Mouse (Mus musculus) frontal cortex, adult (tissue): ENCODE measurements at regions not wholly inside any gene's neighbourhood (a gene's known extent, or its start where the extent isn't known, plus 50 kb on each side); places are given as distances from the start of the nearest gene placed in this dataset.

Source experiments
- ATAC-seq: cut with Nextera tagmentation; 2 replicates; pipeline ENCODE4 v1.9.2; 2017; ENCODE audit warnings: mild to moderate bottlenecking, moderate library complexity, mixed read lengths; ENCODE audit not compliant: low TSS enrichment

DNA sequence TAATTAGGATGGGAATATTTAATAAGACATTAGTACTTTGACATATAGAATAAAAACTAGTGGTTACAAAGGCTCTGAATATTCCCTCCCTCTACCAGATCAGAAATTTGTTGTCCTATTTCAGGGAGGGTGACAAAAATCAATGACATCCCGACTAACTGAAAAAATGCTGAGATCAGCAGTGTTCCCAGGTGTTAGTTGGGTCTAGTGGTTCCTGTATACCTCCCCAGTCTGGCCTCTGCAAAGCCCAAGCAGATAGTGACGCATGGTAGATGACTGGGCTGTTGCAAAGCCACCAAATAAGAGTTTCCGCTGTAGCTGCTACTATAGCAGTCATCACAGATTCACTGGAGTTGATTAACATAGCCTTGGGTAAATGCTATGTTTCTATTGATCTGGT is 59.9 kb upstream of the Gm4791 start:
- ATAC-seq: no peak

GRCm38 (mm10) chr9:46925641-46926040 is 72.9 kb upstream of the Gm4791 start:
- ATAC-seq: no peak

DNA sequence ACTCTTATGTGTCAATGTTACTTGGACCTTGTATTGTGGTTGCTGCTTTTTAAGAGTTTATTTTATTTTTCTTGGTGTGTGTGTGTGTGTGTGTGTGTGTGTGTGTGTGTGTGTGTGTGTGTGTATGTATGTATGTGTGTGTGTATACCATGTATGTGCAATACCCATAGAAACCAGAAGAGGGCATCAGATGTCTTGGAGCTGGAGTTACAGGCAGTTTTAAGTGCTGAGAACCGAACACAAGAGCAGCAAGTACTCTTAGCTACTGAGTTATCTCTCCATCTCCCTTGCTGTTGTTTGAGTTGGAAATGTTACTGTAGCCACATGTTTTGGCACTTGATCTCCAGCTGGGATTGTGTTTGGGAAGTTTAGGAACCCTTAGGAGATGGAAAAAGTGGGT is 78.5 kb upstream of the Gm4791 start:
- no peak for ATAC-seq

DNA sequence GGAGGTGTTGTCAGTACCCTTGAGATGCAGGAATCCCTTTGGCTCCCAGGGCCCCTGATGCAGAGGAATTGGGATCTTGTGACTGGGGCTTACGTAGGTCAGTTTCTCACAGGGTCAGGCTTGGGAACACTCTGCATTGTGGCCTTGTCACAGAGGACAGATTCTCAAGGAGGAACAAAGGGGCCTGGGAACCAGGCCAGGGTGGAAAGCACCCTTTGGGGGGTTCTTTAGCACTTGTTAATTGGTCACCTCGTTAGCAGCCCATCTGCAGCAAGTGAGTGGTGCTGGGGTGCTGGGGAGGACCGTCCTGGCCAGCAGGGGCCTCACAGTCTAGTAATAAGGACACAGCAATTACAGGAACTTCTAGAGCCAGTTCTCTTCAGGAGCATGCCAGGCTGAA is 85.3 kb upstream of the Gm4791 start:
- ATAC-seq: peak; percentile 78

DNA sequence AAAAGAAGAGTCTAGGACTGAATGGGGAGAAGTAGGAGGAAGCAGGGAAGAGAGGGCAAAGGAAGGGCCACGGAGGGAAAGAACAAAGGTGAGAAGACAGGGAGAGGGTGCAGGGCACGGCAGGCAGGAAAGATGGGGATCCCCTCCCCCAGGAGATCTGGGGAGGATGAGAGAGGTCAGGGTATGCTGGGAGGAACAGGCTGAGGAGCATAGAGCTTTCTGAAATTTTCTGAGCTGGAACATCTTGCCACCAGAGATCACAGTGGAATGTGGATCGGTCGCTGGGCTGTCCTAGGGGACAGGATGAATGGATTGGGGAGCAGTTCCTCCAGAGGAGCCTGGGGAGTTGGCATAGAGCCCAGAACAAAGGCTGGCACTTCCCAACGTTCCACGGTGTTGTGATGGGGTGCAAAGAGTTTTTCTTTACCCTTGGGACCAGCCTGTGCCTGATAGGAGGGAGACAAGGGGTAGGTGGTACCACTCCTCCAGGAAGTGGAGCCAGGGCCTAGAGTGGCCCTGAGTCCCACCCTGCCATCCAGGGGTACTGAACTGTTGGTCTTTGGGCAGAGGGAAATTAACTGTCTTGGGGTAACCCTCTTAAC is 89.0 kb upstream of the Gm4791 start:
- peak; percentile 42; the same call in 1 of the 2 replicates for ATAC-seq

DNA sequence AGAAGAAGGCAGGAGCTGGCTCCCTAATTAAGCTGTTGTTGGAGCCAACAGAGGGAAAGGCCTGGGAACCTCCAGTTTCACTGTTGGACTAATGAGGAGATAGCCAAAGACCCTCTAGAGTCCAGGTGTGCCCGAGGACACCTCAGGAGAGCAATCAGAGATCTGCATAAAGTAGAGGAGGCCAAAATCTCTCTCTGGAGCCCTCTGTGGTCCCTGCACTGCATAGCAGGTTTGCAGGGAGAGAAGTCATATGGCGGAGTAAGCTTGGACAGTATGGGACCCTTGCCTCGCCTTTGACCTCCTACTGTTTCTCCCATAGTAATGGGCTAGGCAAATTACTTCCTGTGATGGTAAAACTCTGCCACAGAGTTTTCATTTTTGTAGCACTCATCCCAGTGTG is 93.5 kb upstream of the Gm4791 start:
- no peak for ATAC-seq

DNA sequence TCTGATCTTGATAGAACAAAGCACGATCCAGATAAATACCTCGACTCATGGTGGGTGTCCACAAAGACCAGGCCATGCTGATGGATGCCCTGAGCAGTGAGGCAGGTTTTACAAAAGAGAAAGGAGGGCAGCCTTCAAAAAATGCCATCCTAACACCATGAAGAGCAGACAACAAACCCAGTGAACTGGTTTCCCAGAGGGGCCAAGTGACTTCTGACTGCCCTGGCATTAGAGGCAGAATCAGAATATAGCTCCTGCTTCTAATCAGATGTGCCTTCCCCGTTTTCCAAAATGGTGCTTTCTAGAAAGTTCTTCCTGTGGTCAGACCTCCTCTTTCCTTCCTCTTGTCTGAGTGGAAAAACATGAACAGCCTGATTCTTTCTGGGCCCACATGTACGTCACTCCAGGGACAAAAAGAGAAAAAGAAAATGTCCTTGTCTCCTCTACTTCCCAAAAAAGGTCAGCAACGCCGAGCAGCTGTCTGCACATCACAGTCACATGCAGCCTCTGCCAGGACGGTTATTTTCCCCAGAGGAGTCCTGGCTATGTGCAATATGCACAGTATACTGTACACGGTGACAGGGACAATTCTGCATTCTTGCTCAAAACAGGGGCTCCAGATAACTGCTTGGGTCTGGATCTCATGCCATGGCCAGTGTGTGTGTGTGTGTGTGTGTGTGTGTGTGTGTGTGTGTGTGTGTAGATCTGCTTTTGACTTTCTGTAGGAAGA is 94.9 kb upstream of the Gm4791 start:
- ATAC-seq: no peak

GRCm38 (mm10) chr9:46899283-46899682 is 99.3 kb upstream of the Gm4791 start:
- ATAC-seq: no peak

GRCm38 (mm10) chr9:46898120-46898519 is 100.4 kb upstream of the Gm4791 start:
- peak; percentile 81 for ATAC-seq

DNA sequence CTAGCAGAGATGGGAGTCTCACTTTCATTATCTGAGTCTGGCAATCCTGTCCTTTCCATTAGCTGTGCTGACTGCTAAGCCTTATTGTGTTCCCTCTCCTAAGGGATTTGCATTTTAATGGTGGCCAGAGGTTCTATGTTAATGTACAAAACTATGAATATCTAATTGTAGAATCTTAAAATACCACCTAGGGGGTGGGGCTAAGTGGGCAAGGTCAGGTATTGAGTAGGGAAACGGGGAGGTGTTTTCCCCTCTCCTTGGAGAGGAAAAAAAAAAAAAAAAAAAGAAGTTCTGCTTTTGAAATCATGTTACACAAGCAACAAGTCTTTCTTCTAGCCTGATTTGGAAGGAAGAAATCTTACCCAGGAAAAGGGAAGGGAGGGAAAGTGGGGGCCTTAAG is 106.7 kb upstream of the Gm4791 start:
- no peak for ATAC-seq

- ATAC-seq: peak; percentile 59; the same call in 1 of the 2 replicates
Observed at GRCm38 (mm10) chr9:46889933-46890662, 108.4 kb upstream of the Gm4791 start.

- peak; percentile 90 for ATAC-seq
Observed at GRCm38 (mm10) chr9:46871211-46871994, 127.1 kb upstream of the Gm4791 start.

DNA sequence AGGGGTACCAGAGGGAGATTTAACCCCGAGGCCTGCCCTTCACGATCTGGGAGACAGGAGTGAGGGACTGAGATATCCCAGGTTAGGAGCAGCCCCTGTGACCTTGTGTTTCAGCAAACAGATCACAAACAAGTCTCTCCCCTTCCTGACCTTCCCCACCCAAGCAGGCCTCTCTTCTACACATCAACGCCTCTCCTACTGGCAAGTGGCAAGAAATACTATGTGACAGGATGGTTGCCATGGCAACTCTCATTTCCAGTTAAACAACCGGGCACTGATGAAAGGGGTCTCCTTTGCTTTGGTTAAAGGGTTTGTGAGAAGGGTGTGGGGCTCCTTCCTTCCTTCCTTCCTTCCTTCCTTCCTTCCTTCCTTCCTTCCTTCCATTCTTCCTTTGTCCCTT is 134.6 kb upstream of the Gm4791 start:
- ATAC-seq: no peak

DNA sequence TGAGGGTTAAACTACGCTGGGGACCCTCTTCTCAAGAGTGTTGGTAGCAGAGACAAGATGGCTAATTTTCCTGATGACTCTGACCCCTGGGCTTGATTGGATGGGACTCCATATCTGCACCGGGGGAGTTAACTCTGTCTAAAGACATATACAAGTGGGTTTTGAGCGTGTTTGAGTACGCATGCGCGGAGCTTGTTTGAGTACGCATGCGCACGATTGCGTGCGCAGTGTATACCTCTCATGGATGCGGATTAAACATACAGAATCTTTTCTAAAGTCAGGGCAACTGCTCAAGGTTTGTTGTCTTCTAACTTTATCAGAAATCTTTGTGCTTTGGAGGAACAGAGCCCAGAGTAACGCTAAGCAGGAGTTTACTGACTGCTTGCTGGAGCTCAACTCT is 146.8 kb upstream of the Gm4791 start:
- peak; percentile 57; the same call in 1 of the 2 replicates for ATAC-seq

GRCm38 (mm10) chr9:46851336-46851735 is 147.2 kb upstream of the Gm4791 start:
- no peak for ATAC-seq

DNA sequence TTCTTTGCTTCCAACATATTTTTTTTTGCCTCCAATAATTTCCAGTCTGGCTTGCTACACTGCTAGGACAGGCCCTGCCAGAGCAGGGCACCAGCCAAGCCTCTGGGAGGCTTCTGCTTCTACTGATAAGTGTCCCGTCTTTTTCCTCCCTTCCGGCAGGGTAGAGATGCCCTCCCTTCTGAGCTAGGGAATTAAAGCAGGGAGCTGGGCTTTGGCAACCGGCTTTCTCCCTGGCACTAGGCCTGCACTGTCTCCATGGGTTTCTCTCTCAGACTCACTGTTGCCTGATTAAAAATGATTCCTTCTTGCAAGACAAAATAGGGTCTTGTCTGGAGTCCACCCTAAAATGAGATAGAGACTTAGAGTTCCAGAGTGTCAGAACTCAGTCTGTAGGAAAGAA is 153.3 kb upstream of the Gm4791 start:
- ATAC-seq: no peak; the same call in 1 of the 2 replicates

GRCm38 (mm10) chr9:46843781-46844180 is 154.8 kb upstream of the Gm4791 start:
- no peak for ATAC-seq

- no peak for ATAC-seq
Observed at GRCm38 (mm10) chr9:46841571-46841970, 157.0 kb upstream of the Gm4791 start.

DNA sequence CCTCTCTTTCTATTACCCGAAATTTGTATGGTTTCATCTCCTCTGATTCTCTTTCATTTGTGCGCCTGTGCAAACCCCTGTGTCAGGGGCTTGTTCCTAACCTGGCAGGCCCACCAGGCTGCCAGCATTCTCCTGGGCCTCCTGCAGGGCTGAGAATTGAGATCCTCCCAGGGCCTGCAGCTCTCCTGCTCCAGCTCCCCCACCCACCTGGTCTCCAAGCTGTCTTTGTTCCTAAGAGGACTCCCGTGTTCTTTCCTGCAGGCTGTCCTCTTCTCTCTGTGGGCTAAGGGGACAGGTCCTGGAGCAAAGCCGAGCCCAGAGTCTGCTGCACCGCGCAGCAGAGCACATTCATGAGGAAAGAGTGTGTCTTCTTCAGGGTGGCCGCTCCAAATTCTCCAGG is 163.3 kb upstream of the Gm4791 start:
- no peak for ATAC-seq

DNA sequence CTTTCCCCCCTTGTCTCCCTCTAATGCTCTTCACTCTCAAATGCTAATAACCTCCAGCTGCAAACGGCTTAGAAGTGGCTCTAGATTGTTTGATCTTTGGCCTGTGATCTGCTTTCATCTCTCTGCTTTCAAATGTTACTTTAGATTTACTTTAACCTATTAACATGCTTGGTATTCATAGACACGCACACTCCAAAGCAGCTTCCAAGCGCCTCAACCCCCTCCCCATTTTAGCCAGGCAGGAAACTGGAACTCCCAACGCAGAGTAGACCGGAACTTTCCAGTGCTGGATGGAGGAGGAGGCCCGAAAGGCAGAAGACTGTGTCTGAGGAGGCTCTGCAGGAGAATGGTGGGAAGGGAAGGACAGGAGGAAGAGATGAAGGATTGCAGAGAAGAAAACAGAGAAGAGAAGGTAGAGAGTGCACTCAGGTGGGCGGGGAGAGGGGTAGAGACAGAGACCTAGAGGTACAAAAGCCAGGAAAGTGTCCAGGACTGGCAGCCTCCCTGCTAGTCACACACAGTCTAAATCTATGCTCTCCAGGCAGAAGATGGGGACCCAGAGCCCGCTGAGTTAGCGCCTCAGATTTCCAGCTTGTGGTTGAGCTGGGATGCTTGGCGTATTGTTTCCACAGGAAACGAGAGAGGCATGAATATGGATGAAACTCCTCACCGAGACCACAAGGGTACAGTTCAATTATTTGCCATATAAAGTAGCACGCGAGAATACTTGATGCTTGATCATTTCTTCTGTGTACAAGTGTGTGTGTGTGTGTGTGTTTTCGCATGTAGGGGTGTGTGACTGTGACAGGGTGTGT is 167.6 kb upstream of the Gm4791 start:
- ATAC-seq: no peak

DNA sequence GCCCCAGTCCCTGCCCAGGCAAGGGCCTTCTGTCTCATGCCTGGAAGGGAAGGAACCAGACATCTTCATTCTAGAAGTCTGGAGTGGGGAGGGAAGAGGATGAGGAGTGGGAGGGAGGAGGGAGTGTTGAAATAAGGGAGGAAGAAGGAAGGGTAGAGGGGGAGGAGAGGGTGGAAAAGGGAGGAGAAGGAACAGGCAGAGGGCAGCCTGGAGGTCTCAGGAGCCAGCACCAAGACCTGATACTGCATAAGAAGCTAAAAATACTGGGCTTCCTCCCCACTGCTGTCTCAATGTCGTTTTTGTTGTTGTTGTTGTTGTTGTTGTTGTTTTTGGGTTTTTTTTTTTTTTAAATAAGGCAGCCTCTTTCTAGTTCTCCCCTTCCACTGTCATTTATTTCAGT is 168.2 kb upstream of the Gm4791 start:
- no peak for ATAC-seq
